Mouse (Mus musculus): ENCODE results near the gene Wdr5. TPM values are rescaled to one million over a fixed set of nuclear protein-coding genes. Genes with fewer than 3 reads are reported as not detected.
"Not testable (repeated sequence)": the region's sequence is repeated elsewhere in the genome, so short reads cannot be mapped to it uniquely, and the experiment has no call there.

Gene Wdr5
- polyA plus RNA-seq, 1 experiment from 2014 or later, result 50.1 TPM

DNA sequence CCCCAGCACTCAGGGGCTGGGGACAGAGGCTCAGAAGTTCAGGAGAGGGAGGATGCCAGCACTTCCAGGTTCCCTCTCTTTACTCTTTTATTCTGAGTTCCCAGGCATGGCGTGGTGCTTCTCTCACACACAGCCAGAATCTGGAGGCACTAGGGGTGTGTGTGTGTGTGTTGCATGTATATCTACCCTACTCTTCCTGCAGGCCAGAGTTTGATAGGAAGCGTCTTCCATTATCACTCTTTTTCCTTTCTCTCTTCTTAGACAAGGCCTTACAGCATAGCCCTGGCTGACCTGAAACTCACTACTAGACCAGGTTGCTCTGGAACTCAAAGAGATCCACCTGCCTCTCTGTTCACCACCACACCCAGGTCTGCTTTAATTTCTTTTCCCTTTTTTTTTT, 24.0 kb upstream of the Wdr5 start:
- Histone ChIP-seq H3K4me3 (ENCODE audit: low read depth, low read length) (no peak overlapping the region), H3K27me3 (replicated peaks; ENCODE audit: control insufficient read depth, insufficient read depth, low read length) (no peaks in the 10 kb centered on the region), H3K36me3 (ENCODE audit: control insufficient read depth, insufficient read depth, low read length) (no peaks in the 10 kb centered on the region), H3K9ac (ENCODE audit: low read depth, low read length) (no peak overlapping the region), H3K4me2 (ENCODE audit: low read depth, low read length) (no peak overlapping the region), H3K27ac (replicated peaks; ENCODE audit: low read depth, low read length) (no peak overlapping the region), H3K4me1 (ENCODE audit: control insufficient read depth, insufficient read depth, low read length) (no peaks in the 10 kb centered on the region), H3K9me3 (ENCODE audit: control insufficient read depth, low read length) (no peaks in the 10 kb centered on the region)
- WGBS, result 73% methylated on average over 2 of the region's 2 CpGs
- DNase-seq (ENCODE audit: low spot score) (no peak), ATAC-seq (ENCODE audit: low read depth) (no peak)

DNA sequence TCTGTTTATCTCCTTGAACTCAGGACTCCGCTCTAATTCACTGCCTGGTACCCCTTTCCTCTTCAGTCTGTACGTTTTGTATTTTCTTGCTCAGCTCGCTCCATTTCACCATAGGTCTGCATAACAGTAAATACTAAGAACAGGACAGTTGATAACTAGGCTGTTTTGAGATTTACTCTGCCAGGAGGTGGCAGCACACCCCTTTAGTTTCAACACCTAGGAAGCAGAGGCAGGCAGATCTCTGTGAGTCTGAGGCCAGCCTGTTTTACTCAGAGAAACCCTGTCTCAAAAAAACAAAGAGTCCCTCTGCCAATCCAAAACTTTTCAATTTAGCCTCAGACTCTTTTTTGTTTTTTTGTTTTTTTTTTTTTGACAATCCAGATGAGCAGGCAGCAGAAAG, 21.0 kb upstream of the Wdr5 start:
- no peak overlapping the region for H3K4me2 ChIP-seq (ENCODE audit: low read depth, low read length)
- 94% methylated on average over 3 of the region's 3 CpGs for WGBS

GRCm38 (mm10) chr2:27496391-27497028, 18.4 kb upstream of the Wdr5 start:
- Histone ChIP-seq H3K9ac (ENCODE audit: low read depth, low read length) (peak overlapping the region; percentile 43), H3K4me1 (ENCODE audit: control insufficient read depth, insufficient read depth, low read length) (no peaks in the 10 kb centered on the region), H3K4me3 (ENCODE audit: low read depth, low read length) (peak overlapping the region; percentile 29), H3K4me2 (ENCODE audit: low read depth, low read length) (peak overlapping the region; percentile 55), H3K9me3 (ENCODE audit: control insufficient read depth, low read length) (no peaks in the 10 kb centered on the region), H3K27ac (replicated peaks; ENCODE audit: low read depth, low read length) (peak overlapping the region; percentile 3; the same call in 1 of the 2 replicates), H3K36me3 (ENCODE audit: control insufficient read depth, insufficient read depth, low read length) (no peaks in the 10 kb centered on the region), H3K27me3 (replicated peaks; ENCODE audit: control insufficient read depth, insufficient read depth, low read length) (no peaks in the 10 kb centered on the region)
- ATAC-seq (ENCODE audit: low read depth) (peak; percentile 72), DNase-seq (ENCODE audit: low spot score) (peak; percentile 72)
- 37% methylated on average over 23 of the region's 23 CpGs for WGBS

More for the DNA sequence above, 21.0 kb upstream of the Wdr5 start:
- Histone ChIP-seq H3K27ac (replicated peaks; ENCODE audit: low read depth, low read length) (no peak overlapping the region), H3K4me3 (ENCODE audit: low read depth, low read length) (no peak overlapping the region), H3K36me3 (ENCODE audit: control insufficient read depth, insufficient read depth, low read length) (no peaks in the 10 kb centered on the region), H3K9me3 (ENCODE audit: control insufficient read depth, low read length) (no peaks in the 10 kb centered on the region), H3K4me1 (ENCODE audit: control insufficient read depth, insufficient read depth, low read length) (no peaks in the 10 kb centered on the region), H3K27me3 (replicated peaks; ENCODE audit: control insufficient read depth, insufficient read depth, low read length) (no peaks in the 10 kb centered on the region), H3K9ac (ENCODE audit: low read depth, low read length) (no peak overlapping the region)
- ATAC-seq (ENCODE audit: low read depth) (no peak), DNase-seq (ENCODE audit: low spot score) (no peak)

DNA sequence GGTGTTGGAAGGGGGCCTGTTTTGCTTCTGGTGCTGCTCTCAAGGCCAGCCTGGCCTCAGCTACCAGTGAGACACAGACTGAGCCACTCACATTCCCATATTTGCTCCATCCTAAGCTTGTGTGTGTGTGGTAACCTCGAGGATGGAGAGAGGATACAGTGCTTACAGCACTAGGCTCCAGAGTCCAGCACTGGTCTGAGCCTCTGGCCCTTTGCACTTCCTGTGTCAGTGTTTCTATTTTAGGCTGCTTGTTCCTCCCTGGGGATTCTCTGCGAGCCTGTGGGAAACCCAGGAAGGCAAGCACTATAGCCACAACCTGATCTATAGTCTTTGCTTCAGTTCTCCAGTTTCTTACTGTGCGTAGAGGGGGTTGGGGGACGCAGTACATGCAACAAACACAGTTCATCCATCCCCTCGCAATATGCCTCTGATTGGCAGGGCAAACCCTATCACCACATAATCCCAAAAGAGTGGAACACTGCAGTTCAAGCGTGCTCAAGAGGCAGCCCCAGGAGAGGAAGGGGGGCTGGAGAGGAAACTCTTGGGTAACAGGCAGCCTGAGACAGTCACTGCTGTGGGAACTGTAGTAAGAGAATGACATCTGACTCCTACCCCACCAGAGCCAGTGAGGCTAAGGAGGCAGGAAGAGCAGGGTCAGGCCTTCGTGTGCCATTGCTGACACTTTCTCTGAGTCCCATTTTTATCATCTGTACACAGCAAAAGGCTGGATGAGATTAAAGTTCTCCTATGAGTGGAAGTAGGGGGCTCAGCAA, 10.7 kb upstream of the Wdr5 start:
- Histone ChIP-seq H3K9ac (ENCODE audit: low read depth, low read length) (no peak overlapping the region), H3K27ac (replicated peaks; ENCODE audit: low read depth, low read length) (peak overlapping the region; percentile 59; the same call in 1 of the 2 replicates), H3K4me3 (ENCODE audit: low read depth, low read length) (no peak overlapping the region), H3K4me2 (ENCODE audit: low read depth, low read length) (no peak overlapping the region), H3K4me1 (ENCODE audit: control insufficient read depth, insufficient read depth, low read length) (peaks cover 13% of the 10 kb centered on the region), H3K27me3 (replicated peaks; ENCODE audit: control insufficient read depth, insufficient read depth, low read length) (no peaks in the 10 kb centered on the region), H3K36me3 (ENCODE audit: control insufficient read depth, insufficient read depth, low read length) (no peaks in the 10 kb centered on the region), H3K9me3 (ENCODE audit: control insufficient read depth, low read length) (no peaks in the 10 kb centered on the region)
- ATAC-seq (ENCODE audit: low read depth) (peak; percentile 24; the same call in 1 of the 2 replicates), DNase-seq (ENCODE audit: low spot score) (peak; percentile 31)
- WGBS, result 28% methylated on average over 7 of the region's 7 CpGs

GRCm38 (mm10) chr2:27505539-27505938, 9.4 kb upstream of the Wdr5 start:
- H3K4me2 ChIP-seq (ENCODE audit: low read depth, low read length), result no peak overlapping the region
- H3K9me3 ChIP-seq (ENCODE audit: control insufficient read depth, low read length), result no peaks in the 10 kb centered on the region
- H3K27me3 ChIP-seq (replicated peaks; ENCODE audit: control insufficient read depth, insufficient read depth, low read length), result no peaks in the 10 kb centered on the region
- WGBS, result 12% methylated on average over 6 of the region's 6 CpGs
- H3K4me3 ChIP-seq (ENCODE audit: low read depth, low read length), result no peak overlapping the region
- no peak overlapping the region for H3K27ac ChIP-seq (replicated peaks; ENCODE audit: low read depth, low read length)
- DNase-seq (ENCODE audit: low spot score), result peak; percentile 93
- peak; percentile 92 for ATAC-seq (ENCODE audit: low read depth)
- H3K9ac ChIP-seq (ENCODE audit: low read depth, low read length), result no peak overlapping the region
- H3K36me3 ChIP-seq (ENCODE audit: control insufficient read depth, insufficient read depth, low read length), result no peaks in the 10 kb centered on the region
- H3K4me1 ChIP-seq (ENCODE audit: control insufficient read depth, insufficient read depth, low read length), result peaks cover 13% of the 10 kb centered on the region

- not testable (repeated sequence) for H3K27ac ChIP-seq (replicated peaks; ENCODE audit: low read depth, low read length); H3K36me3 ChIP-seq (ENCODE audit: control insufficient read depth, insufficient read depth, low read length); DNase-seq (ENCODE audit: low spot score); H3K27me3 ChIP-seq (replicated peaks; ENCODE audit: control insufficient read depth, insufficient read depth, low read length); H3K9ac ChIP-seq (ENCODE audit: low read depth, low read length); ATAC-seq (ENCODE audit: low read depth); H3K4me3 ChIP-seq (ENCODE audit: low read depth, low read length); H3K4me2 ChIP-seq (ENCODE audit: low read depth, low read length); H3K9me3 ChIP-seq (ENCODE audit: control insufficient read depth, low read length)
- 82% methylated on average over 4 of the region's 4 CpGs for WGBS
- H3K4me1 ChIP-seq (ENCODE audit: control insufficient read depth, insufficient read depth, low read length), result peaks cover 13% of the 10 kb centered on the region
Observed at GRCm38 (mm10) chr2:27506658-27507057, 8.3 kb upstream of the Wdr5 start.

GRCm38 (mm10) chr2:27507562-27507961, 7.4 kb upstream of the Wdr5 start, which contains the start of gene Brd3:
Brd3 (minus strand) TSS chr2:27507662.
- no peaks in the 10 kb centered on the region for H3K9me3 ChIP-seq (ENCODE audit: control insufficient read depth, low read length)
- no peaks in the 10 kb centered on the region for H3K36me3 ChIP-seq (ENCODE audit: control insufficient read depth, insufficient read depth, low read length)
- WGBS, result 61% methylated on average over 4 of the region's 4 CpGs
- no peak for DNase-seq (ENCODE audit: low spot score)
- peaks cover 13% of the 10 kb centered on the region for H3K4me1 ChIP-seq (ENCODE audit: control insufficient read depth, insufficient read depth, low read length)
- H3K4me2 ChIP-seq (ENCODE audit: low read depth, low read length), result no peak within 1 kb of the TSS
- no peak within 1 kb of the TSS for H3K9ac ChIP-seq (ENCODE audit: low read depth, low read length)
- no peak within 1 kb of the TSS for H3K27ac ChIP-seq (replicated peaks; ENCODE audit: low read depth, low read length)
- no peak within 1 kb of the TSS for H3K4me3 ChIP-seq (ENCODE audit: low read depth, low read length)
- no peak for ATAC-seq (ENCODE audit: low read depth)
- H3K27me3 ChIP-seq (replicated peaks; ENCODE audit: control insufficient read depth, insufficient read depth, low read length), result no peaks in the 10 kb centered on the region

GRCm38 (mm10) chr2:27510706-27511105, 4.3 kb upstream of the Wdr5 start:
- no peak for ATAC-seq (ENCODE audit: low read depth)
- WGBS, result 91% methylated on average over 7 of the region's 7 CpGs

More at GRCm38 (mm10) chr2:27510706-27511105, 4.3 kb upstream of the Wdr5 start:
- Histone ChIP-seq H3K9me3 (ENCODE audit: control insufficient read depth, low read length) (no peaks in the 10 kb centered on the region), H3K4me3 (ENCODE audit: low read depth, low read length) (no peak overlapping the region), H3K4me2 (ENCODE audit: low read depth, low read length) (no peak overlapping the region), H3K27ac (replicated peaks; ENCODE audit: low read depth, low read length) (no peak overlapping the region), H3K4me1 (ENCODE audit: control insufficient read depth, insufficient read depth, low read length) (peaks cover 8% of the 10 kb centered on the region; the same call in 1 of the 2 replicates), H3K9ac (ENCODE audit: low read depth, low read length) (no peak overlapping the region), H3K36me3 (ENCODE audit: control insufficient read depth, insufficient read depth, low read length) (no peaks in the 10 kb centered on the region), H3K27me3 (replicated peaks; ENCODE audit: control insufficient read depth, insufficient read depth, low read length) (no peaks in the 10 kb centered on the region)
- no peak for DNase-seq (ENCODE audit: low spot score)
